Mouse (Mus musculus) thymus, adult 2 months (tissue): ENCODE results near the gene Slc16a11.

Experiments used
- CTCF ChIP-seq: fragments of 200-500 bp; IDR thresholded peaks from 2 replicates; pipeline ENCODE4 v1.5.1; 2012; ENCODE audit warnings: mild to moderate bottlenecking, control low read depth, low read length, moderate library complexity, borderline replicate concordance; ENCODE audit not compliant: control insufficient read depth, poor library complexity, insufficient read depth; ENCODE audit errors: extremely low read depth
- POLR2A ChIP-seq: fragments of 200-500 bp; IDR thresholded peaks from 2 replicates; pipeline ENCODE4 v1.6.1; 2012; ENCODE audit warnings: mild to moderate bottlenecking, low read length, control low read depth, moderate library complexity; ENCODE audit not compliant: control insufficient read depth, poor library complexity, insufficient read depth; ENCODE audit errors: extremely low read depth

- no peak for TF ChIP-seq CTCF
- no peak for TF ChIP-seq POLR2A
These were observed 3.7 kb upstream of the Slc16a11 start for GRCm38 (mm10) chr11:70208778-70209388.
